Mouse (Mus musculus): ENCODE data around the gene Pik3ap1. TPM values are rescaled to one million over a fixed set of nuclear protein-coding genes. Genes with fewer than 3 reads are reported as not detected.

Gene Pik3ap1
- polyA plus RNA-seq, 1 experiment, result 40.7 TPM

GRCm38 (mm10) chr19:41310971-41311703 lies 73.8 kb downstream of the Pik3ap1 start:
- H3K4me3 ChIP-seq (ENCODE audit: extremely low read depth, insufficient read depth, insufficient read length), result no peak overlapping the region
- H3K27me3 ChIP-seq (ENCODE audit: control insufficient read depth, insufficient read depth, low read length), result no peaks in the 10 kb centered on the region
- H3K4me1 ChIP-seq (ENCODE audit: control insufficient read depth, insufficient read depth, insufficient read length), result no peaks in the 10 kb centered on the region
- peaks cover 36% of the 10 kb centered on the region for H3K36me3 ChIP-seq (ENCODE audit: control insufficient read depth, insufficient read depth, low read length)
- DNase-seq (ENCODE audit: low read depth in 1 of 2, low spot score in 2 of 2), result no peak
- no peak overlapping the region for H3K27ac ChIP-seq (ENCODE audit: insufficient read depth, low read length)
- WGBS, result 62% methylated on average over 20 of the region's 20 CpGs
- TF ChIP-seq CTCF (IDR thresholded peaks at IDR 0.05; ENCODE audit: extremely low read depth, insufficient read depth, insufficient read length, insufficient replicate concordance), result no peak
- TF ChIP-seq POLR2A (IDR thresholded peaks at IDR 0.05; ENCODE audit: low read depth, low read length), result no peak

GRCm38 (mm10) chr19:41303933-41304332 lies 81.0 kb downstream of the Pik3ap1 start:
- 89% methylated on average over 3 of the region's 3 CpGs for WGBS
- DNase-seq (ENCODE audit: low read depth in 1 of 2, low spot score in 2 of 2), result no peak
- Histone ChIP-seq H3K27ac (ENCODE audit: insufficient read depth, low read length) (no peak overlapping the region), H3K4me3 (ENCODE audit: extremely low read depth, insufficient read depth, insufficient read length) (no peak overlapping the region), H3K36me3 (ENCODE audit: control insufficient read depth, insufficient read depth, low read length) (peaks cover 53% of the 10 kb centered on the region), H3K4me1 (ENCODE audit: control insufficient read depth, insufficient read depth, insufficient read length) (no peaks in the 10 kb centered on the region), H3K27me3 (ENCODE audit: control insufficient read depth, insufficient read depth, low read length) (no peaks in the 10 kb centered on the region)
- no peak for TF ChIP-seq POLR2A (IDR thresholded peaks at IDR 0.05; ENCODE audit: low read depth, low read length)
- no peak for TF ChIP-seq CTCF (IDR thresholded peaks at IDR 0.05; ENCODE audit: extremely low read depth, insufficient read depth, insufficient read length, insufficient replicate concordance)

- TF ChIP-seq POLR2A (IDR thresholded peaks at IDR 0.05; ENCODE audit: low read depth, low read length) (no peak), CTCF (IDR thresholded peaks at IDR 0.05; ENCODE audit: extremely low read depth, insufficient read depth, insufficient read length, insufficient replicate concordance) (no peak)
- WGBS, result 85% methylated on average over 6 of the region's 6 CpGs
- H3K36me3 ChIP-seq (ENCODE audit: control insufficient read depth, insufficient read depth, low read length), result peaks cover 51% of the 10 kb centered on the region
- no peaks in the 10 kb centered on the region for H3K27me3 ChIP-seq (ENCODE audit: control insufficient read depth, insufficient read depth, low read length)
- no peak overlapping the region for H3K4me3 ChIP-seq (ENCODE audit: extremely low read depth, insufficient read depth, insufficient read length)
- no peak overlapping the region for H3K27ac ChIP-seq (ENCODE audit: insufficient read depth, low read length)
- no peaks in the 10 kb centered on the region for H3K4me1 ChIP-seq (ENCODE audit: control insufficient read depth, insufficient read depth, insufficient read length)
- DNase-seq (ENCODE audit: low read depth in 1 of 2, low spot score in 2 of 2), result no peak
These were observed 81.5 kb downstream of the Pik3ap1 start for GRCm38 (mm10) chr19:41303433-41303832.

- Histone ChIP-seq H3K4me3 (ENCODE audit: extremely low read depth, insufficient read depth, insufficient read length) (no peak overlapping the region), H3K36me3 (ENCODE audit: control insufficient read depth, insufficient read depth, low read length) (peaks cover 53% of the 10 kb centered on the region), H3K27ac (ENCODE audit: insufficient read depth, low read length) (no peak overlapping the region), H3K27me3 (ENCODE audit: control insufficient read depth, insufficient read depth, low read length) (no peaks in the 10 kb centered on the region), H3K4me1 (ENCODE audit: control insufficient read depth, insufficient read depth, insufficient read length) (no peaks in the 10 kb centered on the region)
- TF ChIP-seq CTCF (IDR thresholded peaks at IDR 0.05; ENCODE audit: extremely low read depth, insufficient read depth, insufficient read length, insufficient replicate concordance) (no peak), POLR2A (IDR thresholded peaks at IDR 0.05; ENCODE audit: low read depth, low read length) (no peak)
- DNase-seq (ENCODE audit: low read depth in 1 of 2, low spot score in 2 of 2), result no peak
- WGBS, result 92% methylated on average over 6 of the region's 6 CpGs
These were observed 83.0 kb downstream of the Pik3ap1 start for GRCm38 (mm10) chr19:41301856-41302255.

- no peaks in the 10 kb centered on the region for H3K4me1 ChIP-seq (ENCODE audit: control insufficient read depth, insufficient read depth, insufficient read length)
- H3K4me3 ChIP-seq (ENCODE audit: extremely low read depth, insufficient read depth, insufficient read length), result no peak overlapping the region
- TF ChIP-seq CTCF (IDR thresholded peaks at IDR 0.05; ENCODE audit: extremely low read depth, insufficient read depth, insufficient read length, insufficient replicate concordance), result no peak
- no peak for TF ChIP-seq POLR2A (IDR thresholded peaks at IDR 0.05; ENCODE audit: low read depth, low read length)
- no peak overlapping the region for H3K27ac ChIP-seq (ENCODE audit: insufficient read depth, low read length)
- no peak for DNase-seq (ENCODE audit: low read depth in 1 of 2, low spot score in 2 of 2)
- no peaks in the 10 kb centered on the region for H3K27me3 ChIP-seq (ENCODE audit: control insufficient read depth, insufficient read depth, low read length)
- H3K36me3 ChIP-seq (ENCODE audit: control insufficient read depth, insufficient read depth, low read length), result peaks cover 58% of the 10 kb centered on the region
- WGBS, result 93% methylated on average over 8 of the region's 8 CpGs
These were observed 85.5 kb downstream of the Pik3ap1 start for GRCm38 (mm10) chr19:41299446-41299845.

GRCm38 (mm10) chr19:41290952-41291619 lies 93.8 kb downstream of the Pik3ap1 start:
- WGBS, result 83% methylated on average over 5 of the region's 5 CpGs
- no peak overlapping the region for H3K27ac ChIP-seq (ENCODE audit: insufficient read depth, low read length)
- DNase-seq (ENCODE audit: low read depth in 1 of 2, low spot score in 2 of 2), result no peak
- no peak overlapping the region for H3K4me3 ChIP-seq (ENCODE audit: extremely low read depth, insufficient read depth, insufficient read length)
- TF ChIP-seq CTCF (IDR thresholded peaks at IDR 0.05; ENCODE audit: extremely low read depth, insufficient read depth, insufficient read length, insufficient replicate concordance) (peak; percentile 45; the same call in 1 of the 2 replicates), POLR2A (IDR thresholded peaks at IDR 0.05; ENCODE audit: low read depth, low read length) (no peak)
- no peaks in the 10 kb centered on the region for H3K4me1 ChIP-seq (ENCODE audit: control insufficient read depth, insufficient read depth, insufficient read length)
- H3K36me3 ChIP-seq (ENCODE audit: control insufficient read depth, insufficient read depth, low read length), result peaks cover 42% of the 10 kb centered on the region
- H3K27me3 ChIP-seq (ENCODE audit: control insufficient read depth, insufficient read depth, low read length), result no peaks in the 10 kb centered on the region

- Histone ChIP-seq H3K36me3 (ENCODE audit: control insufficient read depth, insufficient read depth, low read length) (peaks cover 45% of the 10 kb centered on the region), H3K4me1 (ENCODE audit: control insufficient read depth, insufficient read depth, insufficient read length) (no peaks in the 10 kb centered on the region), H3K4me3 (ENCODE audit: extremely low read depth, insufficient read depth, insufficient read length) (no peak overlapping the region), H3K27ac (ENCODE audit: insufficient read depth, low read length) (no peak overlapping the region), H3K27me3 (ENCODE audit: control insufficient read depth, insufficient read depth, low read length) (no peaks in the 10 kb centered on the region)
- TF ChIP-seq CTCF (IDR thresholded peaks at IDR 0.05; ENCODE audit: extremely low read depth, insufficient read depth, insufficient read length, insufficient replicate concordance) (no peak), POLR2A (IDR thresholded peaks at IDR 0.05; ENCODE audit: low read depth, low read length) (no peak)
- DNase-seq (ENCODE audit: low read depth in 1 of 2, low spot score in 2 of 2), result no peak
- WGBS, result 90% methylated on average over 6 of the region's 6 CpGs
These were observed 96.3 kb downstream of the Pik3ap1 start for GRCm38 (mm10) chr19:41288568-41288967.

Measured in spleen, adult 2 months (tissue).